Mouse (Mus musculus) kidney, postnatal 10 days (tissue): ENCODE measurements around the gene Gpx4.
A peak's percentile ranks its signal among the peaks of the same experiment; 100 is the strongest.
"Not testable (repeated sequence)": the region's sequence is repeated elsewhere in the genome, so short reads cannot be mapped to it uniquely, and the experiment has no call there.

Source experiments
- DNase-seq: peaks from one replicate; pipeline ENCODE4 v3.0.0; 2021; ENCODE audit warnings: mixed read lengths

Gpx4 gene

GRCm38 (mm10) chr10:80050885-80051617, 4.1 kb downstream of the Gpx4 start:
- DNase-seq = no peak

GRCm38 (mm10) chr10:80051618-80052373, 4.8 kb downstream of the Gpx4 start:
- peak; percentile 87 for DNase-seq

- DNase-seq = no peak
Measured at GRCm38 (mm10) chr10:80052374-80052764, 5.4 kb downstream of the Gpx4 start.

GRCm38 (mm10) chr10:80053259-80053780, 6.4 kb downstream of the Gpx4 start:
- peak; percentile 100 for DNase-seq

GRCm38 (mm10) chr10:80053831-80054815, 7.2 kb downstream of the Gpx4 start:
- DNase-seq = peak; percentile 89

- DNase-seq = not testable (repeated sequence)
Measured at GRCm38 (mm10) chr10:80054911-80055310, 7.9 kb downstream of the Gpx4 start.

- no peak for DNase-seq
Measured at GRCm38 (mm10) chr10:80055364-80055763, 8.4 kb downstream of the Gpx4 start.

GRCm38 (mm10) chr10:80055891-80056290, 8.9 kb downstream of the Gpx4 start:
- no peak for DNase-seq

- DNase-seq = no peak
Measured at GRCm38 (mm10) chr10:80056506-80056905, 9.5 kb downstream of the Gpx4 start.

GRCm38 (mm10) chr10:80056976-80057682, 10.2 kb downstream of the Gpx4 start:
- DNase-seq = no peak

GRCm38 (mm10) chr10:80057683-80058326, 10.8 kb downstream of the Gpx4 start:
- peak; percentile 60 for DNase-seq

- DNase-seq = no peak
Measured at GRCm38 (mm10) chr10:80063104-80063503, 16.1 kb downstream of the Gpx4 start.

- DNase-seq = no peak
Measured at GRCm38 (mm10) chr10:80063877-80064650, 17.1 kb downstream of the Gpx4 start.

- DNase-seq = no peak
Measured at GRCm38 (mm10) chr10:80069251-80069650, 22.3 kb downstream of the Gpx4 start.

- DNase-seq = no peak
Measured at GRCm38 (mm10) chr10:80069948-80070450, 23.0 kb downstream of the Gpx4 start.

- DNase-seq = peak; percentile 92
Measured at GRCm38 (mm10) chr10:80070837-80071515, 24.0 kb downstream of the Gpx4 start.

- DNase-seq = no peak
Measured at GRCm38 (mm10) chr10:80071516-80071900, 24.5 kb downstream of the Gpx4 start.

- DNase-seq = no peak
Measured at GRCm38 (mm10) chr10:80072623-80073489, 25.9 kb downstream of the Gpx4 start.
